Mouse (Mus musculus) ovary, adult 2 months (tissue): ENCODE results near the gene Stat3. TPM values are rescaled to one million over a fixed set of nuclear protein-coding genes. Genes with fewer than 3 reads are reported as not detected.

Experiments used
- polyA plus RNA-seq: library from polyadenylated mRNA; depleted of rRNA; stranded (reverse); fragments of >200 nt; gene quantifications from 2 replicates; pipeline ENCODE4 v1.2.3, GENCODE M21; 2012; rRNA removed

The Stat3 gene
- 120 and 122 TPM in 2 replicates for polyA plus RNA-seq

GRCm38 (mm10) chr11:100939512-100940151 is at the start of gene Stat3:
TSS of gene Stat3 (minus strand) at chr11:100939540.

GRCm38 (mm10) chr11:100970557-100970937 is 31.2 kb upstream of the Stat3 start, which contains the start of gene Cavin1:
TSS of gene Cavin1 (minus strand) at chr11:100970887.

DNA sequence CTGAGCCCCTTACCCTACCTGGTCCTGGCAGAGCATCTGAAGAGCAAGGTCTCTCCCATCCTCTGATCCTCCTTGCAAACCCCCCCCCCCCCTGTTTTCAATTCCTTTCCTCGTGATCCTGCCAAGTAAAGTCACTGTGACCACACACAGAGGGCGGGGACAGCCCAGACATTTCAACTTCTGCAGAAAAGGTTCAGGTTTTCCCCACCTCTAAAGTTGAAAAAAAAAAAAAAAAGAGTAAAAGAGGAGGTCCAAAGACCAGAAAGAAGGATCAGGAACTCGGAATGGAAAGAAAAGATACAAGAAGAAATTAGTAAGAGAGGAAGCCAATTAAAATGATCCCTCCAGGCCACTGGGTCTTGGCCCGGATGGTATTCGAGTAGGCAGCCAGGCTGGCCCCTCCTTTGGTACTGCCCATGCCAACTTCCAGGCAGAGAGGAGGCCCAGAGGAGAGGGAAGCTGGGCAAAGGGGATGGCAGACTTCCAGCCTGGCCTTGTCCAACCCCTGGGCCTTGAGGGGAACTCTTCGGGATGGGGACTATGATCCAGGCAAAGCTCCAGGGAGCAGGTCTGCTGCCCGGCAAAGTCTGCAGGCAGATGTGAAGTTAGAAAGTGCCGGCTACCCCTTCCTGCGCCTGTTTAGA is 80.3 kb downstream of the Stat3 start, which contains the start of gene Stat5a:
Gene Stat5a (plus strand): TSS at position 417 of the 644 bp plus-strand sequence.

GRCm38 (mm10) chr11:100850038-100850777 is 89.1 kb downstream of the Stat3 start, which contains the start of gene Stat5b:
TSS of gene Stat5b (minus strand) at chr11:100850724.

Other genes starting within 250 kb of the Stat3 start
- gene Zfp385c, start 247.1 kb downstream of the Stat3 start, polyA plus RNA-seq, result 1.3 and 1.5 TPM in 2 replicates
- gene Dhx58, start 235.3 kb downstream of the Stat3 start, polyA plus RNA-seq, result 9.3 and 10.9 TPM in 2 replicates
- gene Kat2a, start 227.1 kb downstream of the Stat3 start, polyA plus RNA-seq, result 71.0 and 77.2 TPM in 2 replicates
- gene Hspb9, start 225.7 kb downstream of the Stat3 start, polyA plus RNA-seq, result 0.25 TPM in 1 of 2 replicates, not detected in the other
- 254 and 258 TPM in 2 replicates for gene Rab5c, start 201.3 kb downstream of the Stat3 start, polyA plus RNA-seq
- 0.28 and 0.75 TPM in 2 replicates for gene Kcnh4, start 179.6 kb downstream of the Stat3 start, polyA plus RNA-seq
- 0.34 TPM in 1 of 2 replicates, not detected in the other for gene Hcrt, start 176.6 kb downstream of the Stat3 start, polyA plus RNA-seq
- 15.8 and 19.6 TPM in 2 replicates for gene Ghdc, start 168.6 kb downstream of the Stat3 start, polyA plus RNA-seq
- 58.2 and 62.1 TPM in 2 replicates for gene Stat5b, start 88.8 kb downstream of the Stat3 start, polyA plus RNA-seq
- 65.0 and 74.5 TPM in 2 replicates for gene Stat5a, start 80.2 kb downstream of the Stat3 start, polyA plus RNA-seq
- 263 and 307 TPM in 2 replicates for gene Cavin1, start 31.3 kb upstream of the Stat3 start, polyA plus RNA-seq
- gene Atp6v0a1, start 69.9 kb upstream of the Stat3 start, polyA plus RNA-seq, result 61.8 and 84.5 TPM in 2 replicates
- 124 and 125 TPM in 2 replicates for gene Naglu, start 130.5 kb upstream of the Stat3 start, polyA plus RNA-seq
- 267 and 378 TPM in 2 replicates for gene Hsd17b1, start 138.9 kb upstream of the Stat3 start, polyA plus RNA-seq
- 122 and 140 TPM in 2 replicates for gene Coasy, start 143.0 kb upstream of the Stat3 start, polyA plus RNA-seq
- gene Mlx, start 147.7 kb upstream of the Stat3 start, polyA plus RNA-seq, result 23.9 and 36.2 TPM in 2 replicates
- 1.7 and 2.1 TPM in 2 replicates for gene Psmc3ip, start 155.9 kb upstream of the Stat3 start, polyA plus RNA-seq
- 59.4 and 75.1 TPM in 2 replicates for gene Retreg3, start 180.4 kb upstream of the Stat3 start, polyA plus RNA-seq
- 11.5 and 16.8 TPM in 2 replicates for gene Tubg1, start 180.4 kb upstream of the Stat3 start, polyA plus RNA-seq
- 8.2 and 11.3 TPM in 2 replicates for gene Tubg2, start 216.4 kb upstream of the Stat3 start, polyA plus RNA-seq
- gene Cntnap1, start 231.0 kb upstream of the Stat3 start, polyA plus RNA-seq, result 12.6 and 13.4 TPM in 2 replicates
- 89.1 and 109 TPM in 2 replicates for gene Plekhh3, start 231.8 kb upstream of the Stat3 start, polyA plus RNA-seq
- 0.78 and 0.87 TPM in 2 replicates for gene Ccr10, start 235.9 kb upstream of the Stat3 start, polyA plus RNA-seq